11 mouse cellular contexts compared by ENCODE assay signal in the genomic region with DNA sequence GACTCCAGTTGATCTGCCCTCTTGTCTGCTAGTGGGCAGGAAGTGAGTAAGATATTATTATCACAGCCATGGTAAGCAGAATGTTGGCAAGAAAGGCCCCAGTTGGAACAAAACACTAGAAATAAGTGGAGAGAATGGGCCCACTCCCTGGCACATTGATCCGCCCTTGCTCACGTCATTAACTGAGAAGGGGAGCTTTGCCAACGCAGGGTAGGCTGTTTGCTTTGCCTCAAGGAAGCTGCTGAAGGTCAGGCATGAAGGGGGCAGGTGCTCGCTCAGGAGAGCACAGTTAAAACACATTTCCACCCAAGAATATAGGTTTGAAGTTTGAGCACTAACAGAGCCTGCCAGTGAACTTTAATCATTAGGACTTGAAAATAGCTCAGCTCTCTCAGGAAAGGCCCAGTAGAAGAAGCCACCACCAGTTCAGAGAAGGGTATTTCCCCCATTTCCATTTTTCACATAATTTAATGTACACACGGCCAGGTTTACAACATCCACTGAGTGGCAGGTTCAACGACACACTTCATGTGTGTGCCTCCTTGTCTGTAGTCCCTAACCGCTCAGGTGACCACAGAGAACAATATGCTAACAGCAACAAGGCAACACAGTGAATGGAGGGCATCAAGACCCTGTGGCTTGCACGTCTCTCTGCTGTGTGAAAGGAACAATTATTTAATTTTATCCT.
DNase-seq lines count a peak whose midpoint lies in the region; ATAC-seq and TF ChIP-seq lines count a peak whose summit lies in the region.
"Had no signal": no experiment of that assay in that cellular context is flagged by ENCODE, and none has a peak within 500 bp of the region (broad histone marks: within the 10 kb centered on the region; RNA-seq: fewer than 3 reads in every experiment).

No protein-coding gene starts in this region.

- no peaks in the 10 kb centered on the region for H3K9me3 ChIP-seq in heart, postnatal 0 days (replicated peaks; ENCODE audit: control insufficient read depth, low read length)
- no peaks in the 10 kb centered on the region for H3K9me3 ChIP-seq in lung, embryonic 16.5 days (ENCODE audit: control insufficient read depth, low read length)
- H3K9me3 ChIP-seq in hindbrain, postnatal 0 days (ENCODE audit: low read length), result no peaks in the 10 kb centered on the region
- H3K9me3 ChIP-seq: embryonic facial prominence, embryonic 13.5 days; hindbrain, embryonic 15.5 days had no signal

- H3K36me3 ChIP-seq in heart, postnatal 0 days (replicated peaks; ENCODE audit: control insufficient read depth, insufficient read depth, low read length), result no peaks in the 10 kb centered on the region
- H3K36me3 ChIP-seq in lung, embryonic 16.5 days (ENCODE audit: control insufficient read depth, insufficient read depth, low read length), result no peaks in the 10 kb centered on the region
- H3K36me3 ChIP-seq in hindbrain, postnatal 0 days (ENCODE audit: insufficient read depth, low read length), result no peaks in the 10 kb centered on the region
- H3K36me3 ChIP-seq: embryonic facial prominence, embryonic 13.5 days; hindbrain, embryonic 15.5 days had no signal

- TF ChIP-seq EP300 in heart, postnatal 0 days (IDR thresholded peaks at IDR 0.05; ENCODE audit: low read depth), result no peak

- no peak for ATAC-seq in heart, postnatal 0 days (ENCODE audit: insufficient read depth, low read depth)
- peak; percentile 59 for ATAC-seq in lung, embryonic 16.5 days (ENCODE audit: low read depth)
- ATAC-seq in hindbrain, postnatal 0 days, result no peak

- WGBS in heart, postnatal 0 days, result 53% methylated on average over 8 of the region's 8 CpGs
- 41% methylated on average over 8 of the region's 8 CpGs for WGBS in lung, embryonic 16.5 days
- WGBS in hindbrain, postnatal 0 days, result 82% methylated on average over 8 of the region's 8 CpGs

- DNase-seq in adrenal gland, adult 2 months, result peak; percentile 15
- no peak for DNase-seq in adrenal gland, postnatal 25 days
- DNase-seq in B cell, adult 2 months, result peak; percentile 19 to 30
- no peak for DNase-seq in heart, postnatal 0 days (ENCODE audit: low spot score)
- DNase-seq in hindbrain, postnatal 0 days (ENCODE audit: low spot score), result no peak
- no peak for DNase-seq in embryo, embryonic 11 days
- no peak for DNase-seq in adrenal gland, adult (ENCODE audit: inconsistent age in 2 of 2, low spot score in 1 of 2)
- DNase-seq: adrenal gland, postnatal 10 days had no signal

- no peak overlapping the region for H3K4me3 ChIP-seq in heart, postnatal 0 days (ENCODE audit: low read depth, low read length)
- H3K4me3 ChIP-seq in lung, embryonic 16.5 days (ENCODE audit: low read length), result peak overlapping the region; percentile 29
- H3K4me3 ChIP-seq in hindbrain, postnatal 0 days (ENCODE audit: low read length), result no peak overlapping the region
- H3K4me3 ChIP-seq: embryonic facial prominence, embryonic 13.5 days; hindbrain, embryonic 15.5 days had no signal

- peaks cover 33% of the 10 kb centered on the region for H3K4me1 ChIP-seq in heart, postnatal 0 days (ENCODE audit: control insufficient read depth, insufficient read depth)
- H3K4me1 ChIP-seq in lung, embryonic 16.5 days (replicated peaks; ENCODE audit: control insufficient read depth, insufficient read depth, low read length), result peaks cover 40% of the 10 kb centered on the region
- no peaks in the 10 kb centered on the region for H3K4me1 ChIP-seq in hindbrain, postnatal 0 days (ENCODE audit: insufficient read depth, low read length)
- H3K4me1 ChIP-seq: hindbrain, embryonic 15.5 days had no signal

- peak overlapping the region; percentile 67 for H3K27ac ChIP-seq in heart, postnatal 0 days (ENCODE audit: low read depth)
- H3K27ac ChIP-seq in lung, embryonic 16.5 days (ENCODE audit: low read length), result peak overlapping the region; percentile 91
- H3K27ac ChIP-seq in hindbrain, postnatal 0 days, result no peak overlapping the region
- H3K27ac ChIP-seq: embryonic facial prominence, embryonic 13.5 days; hindbrain, embryonic 15.5 days had no signal

- H3K9ac ChIP-seq in heart, postnatal 0 days (replicated peaks; ENCODE audit: low read depth, low read length), result no peak overlapping the region
- peak overlapping the region; percentile 8; the same call in 1 of the 2 replicates for H3K9ac ChIP-seq in lung, embryonic 16.5 days (ENCODE audit: low read length)
- no peak overlapping the region for H3K9ac ChIP-seq in hindbrain, postnatal 0 days (replicated peaks; ENCODE audit: low read length)
- H3K9ac ChIP-seq: embryonic facial prominence, embryonic 13.5 days; hindbrain, embryonic 15.5 days had no signal

- H3K27me3 ChIP-seq in heart, postnatal 0 days (ENCODE audit: control insufficient read depth, insufficient read depth, low read length), result no peaks in the 10 kb centered on the region
- H3K27me3 ChIP-seq in lung, embryonic 16.5 days (ENCODE audit: control insufficient read depth, insufficient read depth, low read depth, low read length), result no peaks in the 10 kb centered on the region
- no peaks in the 10 kb centered on the region for H3K27me3 ChIP-seq in hindbrain, postnatal 0 days (ENCODE audit: insufficient read depth, low read length)
- H3K27me3 ChIP-seq: embryonic facial prominence, embryonic 13.5 days; hindbrain, embryonic 15.5 days had no signal

- TF ChIP-seq CTCF in heart, postnatal 0 days (IDR thresholded peaks at IDR 0.05; ENCODE audit: low read depth), result no peak
- no peak for TF ChIP-seq CTCF in hindbrain, postnatal 0 days (IDR thresholded peaks at IDR 0.05; ENCODE audit: low read depth)

- no peak overlapping the region for H3K4me2 ChIP-seq in heart, postnatal 0 days (ENCODE audit: low read depth, low read length)
- H3K4me2 ChIP-seq in lung, embryonic 16.5 days (ENCODE audit: low read depth, low read length), result peak overlapping the region; percentile 30
- no peak overlapping the region for H3K4me2 ChIP-seq in hindbrain, postnatal 0 days (ENCODE audit: low read depth, low read length)
- H3K4me2 ChIP-seq: embryonic facial prominence, embryonic 13.5 days; hindbrain, embryonic 15.5 days had no signal

Comparison
In these comparisons a context has a peak if more than half of its experiments do, and no peak if none do; other contexts are left out.
1. DNase-seq: peak in adrenal gland, adult 2 months (single experiment) and B cell, adult 2 months (2 of 2); none in adrenal gland, postnatal 25 days (single experiment), heart, postnatal 0 days (single experiment), hindbrain, postnatal 0 days (single experiment), embryo, embryonic 11 days (single experiment) and adrenal gland, adult (0 of 2).